Mouse (Mus musculus): ENCODE results near the gene Fgf15. TPM values are rescaled to one million over a fixed set of nuclear protein-coding genes. Genes with fewer than 3 reads are reported as not detected.

Fgf15 gene
- not detected in 2 replicates for polyA plus RNA-seq (2012; rRNA removed)

DNA sequence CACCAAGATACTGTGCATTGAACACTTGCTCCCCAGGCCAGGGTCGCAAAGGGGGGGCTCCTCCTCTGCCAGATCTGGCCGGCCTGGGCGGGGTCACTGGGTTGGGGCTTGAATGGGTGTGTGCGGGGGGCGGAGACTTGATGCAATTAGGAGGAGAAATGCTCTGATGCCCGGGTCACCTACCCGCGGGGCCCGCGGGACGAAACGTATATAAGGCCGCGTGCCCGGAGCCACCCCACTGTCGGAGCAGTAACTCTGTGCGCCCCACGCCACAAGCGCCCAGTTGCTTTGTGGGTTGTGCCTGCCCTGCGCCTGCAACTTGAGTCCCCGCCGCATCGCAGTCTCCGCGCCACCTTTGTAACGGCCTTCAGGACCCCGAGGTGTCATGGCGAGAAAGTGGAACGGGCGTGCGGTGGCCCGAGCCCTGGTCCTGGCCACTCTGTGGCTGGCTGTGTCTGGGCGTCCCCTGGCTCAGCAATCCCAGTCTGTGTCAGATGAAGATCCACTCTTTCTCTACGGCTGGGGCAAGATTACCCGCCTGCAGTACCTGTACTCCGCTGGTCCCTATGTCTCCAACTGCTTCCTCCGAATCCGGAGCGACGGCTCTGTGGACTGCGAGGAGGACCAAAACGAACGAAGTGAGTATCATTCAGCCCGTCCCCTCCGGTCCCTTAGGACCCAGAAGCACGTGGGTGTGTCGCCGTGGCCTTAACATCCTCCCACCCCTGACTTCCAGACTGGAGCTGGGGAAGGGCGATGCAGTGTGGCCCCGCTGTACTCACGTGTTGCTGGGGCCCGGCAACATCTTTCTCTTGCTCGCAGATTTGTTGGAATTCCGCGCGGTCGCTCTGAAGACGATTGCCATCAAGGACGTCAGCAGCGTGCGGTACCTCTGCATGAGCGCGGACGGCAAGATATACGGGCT is at the start of gene Fgf15:
Gene Fgf15 (plus strand): TSS at position 238 of the 925 bp plus-strand sequence.
- no peak for TF ChIP-seq CTCF (IDR thresholded peaks at IDR 0.05; ENCODE audit: extremely low read depth, insufficient read depth, insufficient read length, insufficient replicate concordance)
- no peak for TF ChIP-seq POLR2A (IDR thresholded peaks at IDR 0.05; ENCODE audit: low read depth, low read length)

GRCm38 (mm10) chr7:144847067-144847466 is 49.3 kb upstream of the Fgf15 start, which contains the start of gene Fgf4:
Gene Fgf4, plus strand, starts transcription at chr7:144847367.
- H3K27ac ChIP-seq (ENCODE audit: insufficient read depth, low read length): no peak within 1 kb of the TSS
- no peaks in the 10 kb centered on the region for H3K4me1 ChIP-seq (ENCODE audit: control insufficient read depth, insufficient read depth, insufficient read length)
- no peaks in the 10 kb centered on the region for H3K27me3 ChIP-seq (ENCODE audit: control insufficient read depth, insufficient read depth, low read length)
- H3K36me3 ChIP-seq (ENCODE audit: control insufficient read depth, insufficient read depth, low read length): no peaks in the 10 kb centered on the region
- no peak for DNase-seq (ENCODE audit: low read depth in 1 of 2, low spot score in 2 of 2)
- no peak within 1 kb of the TSS for H3K4me3 ChIP-seq (ENCODE audit: extremely low read depth, insufficient read depth, insufficient read length)
- TF ChIP-seq CTCF (IDR thresholded peaks at IDR 0.05; ENCODE audit: extremely low read depth, insufficient read depth, insufficient read length, insufficient replicate concordance) (no peak), POLR2A (IDR thresholded peaks at IDR 0.05; ENCODE audit: low read depth, low read length) (no peak)

More for the DNA sequence above, at the start of gene Fgf15:
- H3K4me1 ChIP-seq (ENCODE audit: control insufficient read depth, insufficient read depth, insufficient read length): peaks cover 2% of the 10 kb centered on the region
- 3% methylated on average over 65 of the region's 65 CpGs for WGBS
- DNase-seq (ENCODE audit: low read depth in 1 of 2, low spot score in 2 of 2): no peak
- peak within 1 kb of the TSS; percentile 43; the same call in 1 of the 2 replicates for H3K4me3 ChIP-seq (ENCODE audit: extremely low read depth, insufficient read depth, insufficient read length)
- no peaks in the 10 kb centered on the region for H3K36me3 ChIP-seq (ENCODE audit: control insufficient read depth, insufficient read depth, low read length)
- peaks cover 9% of the 10 kb centered on the region for H3K27me3 ChIP-seq (ENCODE audit: control insufficient read depth, insufficient read depth, low read length)
- H3K27ac ChIP-seq (ENCODE audit: insufficient read depth, low read length): no peak within 1 kb of the TSS

GRCm38 (mm10) chr7:144851321-144851720 is 45.0 kb upstream of the Fgf15 start:
- H3K27me3 ChIP-seq (ENCODE audit: control insufficient read depth, insufficient read depth, low read length): no peaks in the 10 kb centered on the region
- WGBS: 83% methylated on average over 3 of the region's 3 CpGs
- no peak overlapping the region for H3K27ac ChIP-seq (ENCODE audit: insufficient read depth, low read length)
- no peak overlapping the region for H3K4me3 ChIP-seq (ENCODE audit: extremely low read depth, insufficient read depth, insufficient read length)
- no peaks in the 10 kb centered on the region for H3K4me1 ChIP-seq (ENCODE audit: control insufficient read depth, insufficient read depth, insufficient read length)
- DNase-seq (ENCODE audit: low read depth in 1 of 2, low spot score in 2 of 2): no peak
- no peaks in the 10 kb centered on the region for H3K36me3 ChIP-seq (ENCODE audit: control insufficient read depth, insufficient read depth, low read length)
- TF ChIP-seq POLR2A (IDR thresholded peaks at IDR 0.05; ENCODE audit: low read depth, low read length) (no peak), CTCF (IDR thresholded peaks at IDR 0.05; ENCODE audit: extremely low read depth, insufficient read depth, insufficient read length, insufficient replicate concordance) (no peak)

DNA sequence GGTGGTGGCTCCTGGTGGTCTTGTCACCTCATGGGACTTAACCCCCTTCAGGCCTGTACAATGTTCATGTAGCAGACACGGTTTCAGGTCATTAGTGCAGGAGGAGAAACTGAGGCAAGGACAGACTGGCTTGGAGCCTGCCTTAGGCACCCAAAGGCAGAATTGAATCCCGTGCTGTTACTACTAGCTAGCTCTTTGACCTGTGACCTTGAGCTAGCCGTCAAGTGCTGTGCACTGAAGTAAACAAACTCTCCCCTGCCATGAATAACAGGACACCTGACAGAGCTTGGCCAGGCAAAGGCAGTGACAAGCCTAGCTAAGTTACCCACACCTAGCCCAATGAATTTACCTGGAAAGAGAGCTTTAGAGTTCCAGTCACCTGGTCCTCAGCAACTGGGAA is 41.4 kb upstream of the Fgf15 start:
- WGBS: 70% methylated on average over 3 of the region's 3 CpGs
- no peaks in the 10 kb centered on the region for H3K36me3 ChIP-seq (ENCODE audit: control insufficient read depth, insufficient read depth, low read length)
- H3K4me1 ChIP-seq (ENCODE audit: control insufficient read depth, insufficient read depth, insufficient read length): no peaks in the 10 kb centered on the region
- no peak for DNase-seq (ENCODE audit: low read depth in 1 of 2, low spot score in 2 of 2)
- no peak for TF ChIP-seq CTCF (IDR thresholded peaks at IDR 0.05; ENCODE audit: extremely low read depth, insufficient read depth, insufficient read length, insufficient replicate concordance)
- no peak for TF ChIP-seq POLR2A (IDR thresholded peaks at IDR 0.05; ENCODE audit: low read depth, low read length)
- H3K27me3 ChIP-seq (ENCODE audit: control insufficient read depth, insufficient read depth, low read length): no peaks in the 10 kb centered on the region
- no peak overlapping the region for H3K27ac ChIP-seq (ENCODE audit: insufficient read depth, low read length)
- H3K4me3 ChIP-seq (ENCODE audit: extremely low read depth, insufficient read depth, insufficient read length): no peak overlapping the region

DNA sequence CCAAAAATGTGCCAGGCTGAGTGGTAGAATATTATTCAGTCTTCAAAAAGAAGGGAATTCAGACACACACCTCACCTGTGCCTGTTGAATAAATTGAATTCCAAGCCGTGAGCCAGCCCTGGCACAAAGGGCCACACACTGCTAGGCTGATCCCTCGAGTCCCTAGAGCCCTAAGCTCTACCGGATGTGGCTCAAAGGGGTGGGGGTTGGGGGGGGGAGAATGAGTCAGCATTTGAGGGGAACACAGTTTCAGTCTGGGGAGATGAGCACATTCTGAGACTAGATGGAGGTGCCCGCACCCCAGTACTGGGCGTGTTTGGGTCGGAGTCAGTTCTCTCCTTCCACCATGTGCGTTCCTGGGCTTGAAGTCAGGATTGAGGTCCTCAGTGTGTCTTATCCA is 39.2 kb upstream of the Fgf15 start:
- DNase-seq (ENCODE audit: low read depth in 1 of 2, low spot score in 2 of 2): no peak
- Histone ChIP-seq H3K4me3 (ENCODE audit: extremely low read depth, insufficient read depth, insufficient read length) (no peak overlapping the region), H3K36me3 (ENCODE audit: control insufficient read depth, insufficient read depth, low read length) (no peaks in the 10 kb centered on the region), H3K4me1 (ENCODE audit: control insufficient read depth, insufficient read depth, insufficient read length) (no peaks in the 10 kb centered on the region), H3K27ac (ENCODE audit: insufficient read depth, low read length) (no peak overlapping the region), H3K27me3 (ENCODE audit: control insufficient read depth, insufficient read depth, low read length) (peaks cover 12% of the 10 kb centered on the region)
- WGBS: 51% methylated on average over 7 of the region's 7 CpGs
- no peak for TF ChIP-seq CTCF (IDR thresholded peaks at IDR 0.05; ENCODE audit: extremely low read depth, insufficient read depth, insufficient read length, insufficient replicate concordance)
- no peak for TF ChIP-seq POLR2A (IDR thresholded peaks at IDR 0.05; ENCODE audit: low read depth, low read length)

DNA sequence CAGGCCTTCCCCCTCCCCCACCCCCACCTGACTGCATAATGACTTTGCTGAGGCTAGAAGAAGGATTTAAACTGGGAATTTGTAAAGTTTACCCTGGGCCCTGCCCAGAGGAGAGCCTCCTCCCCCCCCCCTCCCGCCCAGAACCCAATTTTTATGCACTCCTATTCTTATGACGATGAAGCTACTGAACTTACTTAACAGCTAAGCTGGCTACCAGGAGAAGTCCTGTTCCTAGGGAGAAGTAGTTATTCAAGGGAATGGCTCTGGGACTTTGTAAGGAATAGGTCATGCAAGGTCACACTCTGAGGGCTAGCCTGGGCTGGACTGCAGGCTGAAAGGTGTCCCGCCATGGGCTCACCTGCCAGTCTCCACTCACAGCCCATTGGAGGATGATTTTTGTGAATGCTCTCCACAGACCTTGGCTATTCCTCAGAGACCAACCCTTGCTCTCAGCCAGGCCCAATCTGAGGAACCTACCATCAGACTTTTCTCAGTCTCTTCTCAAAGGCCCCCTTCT is 38.4 kb upstream of the Fgf15 start:
- no peaks in the 10 kb centered on the region for H3K4me1 ChIP-seq (ENCODE audit: control insufficient read depth, insufficient read depth, insufficient read length)

More for the DNA sequence above, 38.4 kb upstream of the Fgf15 start:
- Histone ChIP-seq H3K27ac (ENCODE audit: insufficient read depth, low read length) (no peak overlapping the region), H3K36me3 (ENCODE audit: control insufficient read depth, insufficient read depth, low read length) (no peaks in the 10 kb centered on the region), H3K4me3 (ENCODE audit: extremely low read depth, insufficient read depth, insufficient read length) (no peak overlapping the region), H3K27me3 (ENCODE audit: control insufficient read depth, insufficient read depth, low read length) (peaks cover 14% of the 10 kb centered on the region)
- WGBS: 82% methylated on average over 3 of the region's 3 CpGs
- no peak for DNase-seq (ENCODE audit: low read depth in 1 of 2, low spot score in 2 of 2)
- TF ChIP-seq CTCF (IDR thresholded peaks at IDR 0.05; ENCODE audit: extremely low read depth, insufficient read depth, insufficient read length, insufficient replicate concordance) (no peak), POLR2A (IDR thresholded peaks at IDR 0.05; ENCODE audit: low read depth, low read length) (no peak)
